Mouse (Mus musculus): ENCODE data around the gene Lnx2.

DNA sequence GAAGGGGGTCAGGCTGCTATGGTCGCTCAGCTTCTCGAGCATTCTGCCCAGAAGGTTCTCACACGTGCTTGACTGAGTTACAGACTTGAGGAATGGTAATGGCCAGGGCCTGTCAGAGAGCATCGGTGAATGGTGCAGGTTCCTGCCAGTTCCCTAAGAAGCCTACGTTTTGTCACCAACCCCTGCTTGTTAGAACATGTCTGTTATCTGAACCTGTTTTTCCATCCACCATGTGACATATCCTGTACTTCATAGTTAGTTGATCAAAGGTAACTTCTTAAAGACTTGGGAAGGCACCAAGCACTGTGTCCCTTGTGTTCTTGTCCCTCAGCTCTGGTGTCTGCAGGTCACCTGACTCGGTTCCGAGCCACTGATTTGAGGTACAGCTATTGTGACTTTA, 22.3 kb upstream of the Lnx2 start:
- TF ChIP-seq POLR2A (IDR thresholded peaks at IDR 0.05; ENCODE audit: borderline replicate concordance, extremely low read depth, insufficient read depth, insufficient read length, poor library complexity, severe bottlenecking), result no peak
- no peak for TF ChIP-seq CTCF (IDR thresholded peaks at IDR 0.05; ENCODE audit: borderline replicate concordance, extremely low read depth, insufficient read depth, insufficient read length)

Measured in brain, embryonic 14.5 days (tissue).